Comparison of ENCODE assay signal across 7 mouse cellular contexts in genomic region chr17:36314511-36314910, GRCm38 (mm10). TPM values are rescaled to one million over a fixed set of nuclear protein-coding genes. Genes with fewer than 3 reads are reported as not detected.
DNase-seq lines count a peak whose midpoint lies in the region; ATAC-seq and TF ChIP-seq lines count a peak whose summit lies in the region.

No protein-coding gene starts in this region.

- H3K4me2 ChIP-seq in lung, embryonic 14.5 days, result peak overlapping the region; percentile 83
- H3K4me2 ChIP-seq in embryonic facial prominence, embryonic 13.5 days, result peak overlapping the region; percentile 83
- H3K4me2 ChIP-seq in intestine, embryonic 15.5 days (replicated peaks), result peak overlapping the region; percentile 78
- peak overlapping the region; percentile 68 for H3K4me2 ChIP-seq in midbrain, embryonic 12.5 days (replicated peaks)

- peak; percentile 65 for DNase-seq in lung, embryonic 14.5 days
- no peak for DNase-seq in lung, postnatal 10 days
- DNase-seq in c-Kit-positive CD71-positive TER-119-positive erythroid progenitor cells, embryonic 14.5 days (ENCODE audit: low spot score), result peak; percentile 0

- 5% methylated on average over 9 of the region's 9 CpGs for whole genome bisulfite sequencing in lung, embryonic 14.5 days
- 2% methylated on average over 9 of the region's 9 CpGs for WGBS in embryonic facial prominence, embryonic 13.5 days
- 4% methylated on average over 9 of the region's 9 CpGs for WGBS in intestine, embryonic 15.5 days
- 2% methylated on average over 9 of the region's 9 CpGs for WGBS in midbrain, embryonic 12.5 days

- H3K9ac ChIP-seq in lung, embryonic 14.5 days, result no peak overlapping the region
- peak overlapping the region; percentile 68; the same call in 1 of the 2 replicates for H3K9ac ChIP-seq in embryonic facial prominence, embryonic 13.5 days
- H3K9ac ChIP-seq in intestine, embryonic 15.5 days, result no peak overlapping the region
- H3K9ac ChIP-seq in midbrain, embryonic 12.5 days (replicated peaks), result peak overlapping the region; percentile 65

- H3K27me3 ChIP-seq in lung, embryonic 14.5 days (ENCODE audit: insufficient read depth, low read length), result no peaks in the 10 kb centered on the region
- no peaks in the 10 kb centered on the region for H3K27me3 ChIP-seq in embryonic facial prominence, embryonic 13.5 days
- no peaks in the 10 kb centered on the region for H3K27me3 ChIP-seq in intestine, embryonic 15.5 days (replicated peaks)
- no peaks in the 10 kb centered on the region for H3K27me3 ChIP-seq in midbrain, embryonic 12.5 days

- no peaks in the 10 kb centered on the region for H3K4me1 ChIP-seq in lung, embryonic 14.5 days (ENCODE audit: insufficient read depth)
- no peaks in the 10 kb centered on the region; the same call in 1 of the 2 replicates for H3K4me1 ChIP-seq in embryonic facial prominence, embryonic 13.5 days
- no peaks in the 10 kb centered on the region for H3K4me1 ChIP-seq in intestine, embryonic 15.5 days (replicated peaks)
- peaks cover 4% of the 10 kb centered on the region; the same call in 1 of the 2 replicates for H3K4me1 ChIP-seq in midbrain, embryonic 12.5 days

- H3K4me3 ChIP-seq in lung, embryonic 14.5 days (ENCODE audit: low read depth, low read length), result peak overlapping the region; percentile 50
- peak overlapping the region; percentile 53 for H3K4me3 ChIP-seq in embryonic facial prominence, embryonic 13.5 days
- peak overlapping the region; percentile 45 for H3K4me3 ChIP-seq in intestine, embryonic 15.5 days (replicated peaks)
- peak overlapping the region; percentile 54 for H3K4me3 ChIP-seq in midbrain, embryonic 12.5 days

- TF ChIP-seq CTCF in lung, embryonic 14.5 days (IDR thresholded peaks at IDR 0.05; ENCODE audit: low read depth), result no peak

- H3K27ac ChIP-seq in lung, embryonic 14.5 days (ENCODE audit: low read depth), result no peak overlapping the region
- H3K27ac ChIP-seq in embryonic facial prominence, embryonic 13.5 days, result no peak overlapping the region
- H3K27ac ChIP-seq in intestine, embryonic 15.5 days, result no peak overlapping the region
- peak overlapping the region; percentile 82; the same call in 1 of the 2 replicates for H3K27ac ChIP-seq in midbrain, embryonic 12.5 days (replicated peaks)

- H3K9me3 ChIP-seq in lung, embryonic 14.5 days (ENCODE audit: low read depth, low read length), result no peaks in the 10 kb centered on the region
- H3K9me3 ChIP-seq in embryonic facial prominence, embryonic 13.5 days, result no peaks in the 10 kb centered on the region
- no peaks in the 10 kb centered on the region for H3K9me3 ChIP-seq in intestine, embryonic 15.5 days
- no peaks in the 10 kb centered on the region for H3K9me3 ChIP-seq in midbrain, embryonic 12.5 days

- no peaks in the 10 kb centered on the region for H3K36me3 ChIP-seq in lung, embryonic 14.5 days (ENCODE audit: insufficient read depth)
- no peaks in the 10 kb centered on the region for H3K36me3 ChIP-seq in embryonic facial prominence, embryonic 13.5 days
- H3K36me3 ChIP-seq in intestine, embryonic 15.5 days, result no peaks in the 10 kb centered on the region
- no peaks in the 10 kb centered on the region for H3K36me3 ChIP-seq in midbrain, embryonic 12.5 days

- ATAC-seq in lung, embryonic 14.5 days (ENCODE audit: insufficient read depth), result peak; percentile 75
- ATAC-seq in embryonic facial prominence, embryonic 13.5 days (ENCODE audit: insufficient number of reproducible peaks, insufficient read depth, low FRiP score, low TSS enrichment, low read depth), result no peak
- peak; percentile 25 for ATAC-seq in intestine, embryonic 15.5 days
- peak; percentile 59 for ATAC-seq in midbrain, embryonic 12.5 days (ENCODE audit: low FRiP score, low read depth)
- no peak for ATAC-seq in erythroid progenitor cell, adult 5-6 weeks (replicated peaks; ENCODE audit: low FRiP score, poor library complexity, severe bottlenecking)

RNA-seq across cellular contexts. Expression of gene H2-M10.1, which starts 11.4 kb away (rescaled TPM):
- polyA plus RNA-seq in lung, embryonic 14.5 days (2014; fragmentation: Nextera tagmentation; extraction: Ambion mirVana), result not detected in 2 replicates
- polyA plus RNA-seq in embryonic facial prominence, embryonic 13.5 days (2015; fragmentation: Nextera tagmentation; extraction: Ambion mirVana), result not detected in 2 replicates
- not detected in 2 replicates for polyA plus RNA-seq in intestine, embryonic 15.5 days (2015; fragmentation: Nextera tagmentation; extraction: Ambion mirVana)
- polyA plus RNA-seq in midbrain, embryonic 12.5 days (2016; fragmentation: Nextera tagmentation; extraction: Ambion mirVana), result not detected in 2 replicates
- not detected in 2 replicates for total RNA-seq in erythroid progenitor cell, adult 5-6 weeks (2015; ENCODE audit: low replicate concordance)
- total RNA-seq in erythroid progenitor cell, adult 5-6 weeks (2017; ENCODE audit: low replicate concordance), result not detected in 2 replicates

RNA-seq across cellular contexts. Expression of gene H2-M10.2, which starts 28.2 kb away (rescaled TPM):
- 0.23 TPM in 1 of 2 replicates, not detected in the other for polyA plus RNA-seq in lung, embryonic 14.5 days (2014; fragmentation: Nextera tagmentation; extraction: Ambion mirVana)
- 0.23 TPM in 1 of 2 replicates, not detected in the other for polyA plus RNA-seq in embryonic facial prominence, embryonic 13.5 days (2015; fragmentation: Nextera tagmentation; extraction: Ambion mirVana)
- polyA plus RNA-seq in intestine, embryonic 15.5 days (2015; fragmentation: Nextera tagmentation; extraction: Ambion mirVana), result not detected in 2 replicates
- polyA plus RNA-seq in midbrain, embryonic 12.5 days (2016; fragmentation: Nextera tagmentation; extraction: Ambion mirVana), result 0.27 and 0.37 TPM in 2 replicates
- total RNA-seq in erythroid progenitor cell, adult 5-6 weeks (2015; ENCODE audit: low replicate concordance), result not detected in 2 replicates
- total RNA-seq in erythroid progenitor cell, adult 5-6 weeks (2017; ENCODE audit: low replicate concordance), result not detected in 2 replicates

RNA-seq across cellular contexts. Expression of gene Trim39, which starts 42.5 kb away (rescaled TPM):
- polyA plus RNA-seq in lung, embryonic 14.5 days (2014; fragmentation: Nextera tagmentation; extraction: Ambion mirVana), result 15.8 and 15.9 TPM in 2 replicates
- 22.4 and 25.4 TPM in 2 replicates for polyA plus RNA-seq in embryonic facial prominence, embryonic 13.5 days (2015; fragmentation: Nextera tagmentation; extraction: Ambion mirVana)
- polyA plus RNA-seq in intestine, embryonic 15.5 days (2015; fragmentation: Nextera tagmentation; extraction: Ambion mirVana), result 12.5 and 13.6 TPM in 2 replicates
- polyA plus RNA-seq in midbrain, embryonic 12.5 days (2016; fragmentation: Nextera tagmentation; extraction: Ambion mirVana), result 27.4 and 27.6 TPM in 2 replicates
- total RNA-seq in erythroid progenitor cell, adult 5-6 weeks (2015; ENCODE audit: low replicate concordance), result 25.6 and 29.9 TPM in 2 replicates
- 37.4 and 40.9 TPM in 2 replicates for total RNA-seq in erythroid progenitor cell, adult 5-6 weeks (2017; ENCODE audit: low replicate concordance)

RNA-seq across cellular contexts. Expression of gene H2-M10.3, which starts 53.7 kb away (rescaled TPM):
- not detected in 2 replicates for polyA plus RNA-seq in lung, embryonic 14.5 days (2014; fragmentation: Nextera tagmentation; extraction: Ambion mirVana)
- polyA plus RNA-seq in embryonic facial prominence, embryonic 13.5 days (2015; fragmentation: Nextera tagmentation; extraction: Ambion mirVana), result not detected in 2 replicates
- not detected in 2 replicates for polyA plus RNA-seq in intestine, embryonic 15.5 days (2015; fragmentation: Nextera tagmentation; extraction: Ambion mirVana)
- not detected in 2 replicates for polyA plus RNA-seq in midbrain, embryonic 12.5 days (2016; fragmentation: Nextera tagmentation; extraction: Ambion mirVana)
- total RNA-seq in erythroid progenitor cell, adult 5-6 weeks (2015; ENCODE audit: low replicate concordance), result not detected in 2 replicates
- not detected in 2 replicates for total RNA-seq in erythroid progenitor cell, adult 5-6 weeks (2017; ENCODE audit: low replicate concordance)

RNA-seq across cellular contexts. Expression of gene Rpp21, which starts 56.6 kb away (rescaled TPM):
- polyA plus RNA-seq in lung, embryonic 14.5 days (2014; fragmentation: Nextera tagmentation; extraction: Ambion mirVana), result 188 and 195 TPM in 2 replicates
- 92.3 and 118 TPM in 2 replicates for polyA plus RNA-seq in embryonic facial prominence, embryonic 13.5 days (2015; fragmentation: Nextera tagmentation; extraction: Ambion mirVana)
- polyA plus RNA-seq in intestine, embryonic 15.5 days (2015; fragmentation: Nextera tagmentation; extraction: Ambion mirVana), result 124 and 141 TPM in 2 replicates
- polyA plus RNA-seq in midbrain, embryonic 12.5 days (2016; fragmentation: Nextera tagmentation; extraction: Ambion mirVana), result 83.5 and 88.2 TPM in 2 replicates
- 63.7 and 66.0 TPM in 2 replicates for total RNA-seq in erythroid progenitor cell, adult 5-6 weeks (2015; ENCODE audit: low replicate concordance)
- 11.8 TPM in 2 replicates for total RNA-seq in erythroid progenitor cell, adult 5-6 weeks (2017; ENCODE audit: low replicate concordance)

Comparison
In these comparisons a context has a peak if more than half of its experiments do, and no peak if none do; other contexts are left out.
1. ATAC-seq: peak in lung, embryonic 14.5 days (single experiment), intestine, embryonic 15.5 days (single experiment) and midbrain, embryonic 12.5 days (single experiment); none in embryonic facial prominence, embryonic 13.5 days (single experiment) and erythroid progenitor cell, adult 5-6 weeks (single experiment).
2. H3K9ac ChIP-seq: peak in embryonic facial prominence, embryonic 13.5 days (single experiment) and midbrain, embryonic 12.5 days (single experiment); none in lung, embryonic 14.5 days (single experiment) and intestine, embryonic 15.5 days (single experiment).
3. Peak in every context shown above with its lines, with median percentiles within 50 percentile points of each other: H3K4me2 ChIP-seq and H3K4me3 ChIP-seq.